ENCODE assay signal across 8 mouse cellular contexts in the genomic region with DNA sequence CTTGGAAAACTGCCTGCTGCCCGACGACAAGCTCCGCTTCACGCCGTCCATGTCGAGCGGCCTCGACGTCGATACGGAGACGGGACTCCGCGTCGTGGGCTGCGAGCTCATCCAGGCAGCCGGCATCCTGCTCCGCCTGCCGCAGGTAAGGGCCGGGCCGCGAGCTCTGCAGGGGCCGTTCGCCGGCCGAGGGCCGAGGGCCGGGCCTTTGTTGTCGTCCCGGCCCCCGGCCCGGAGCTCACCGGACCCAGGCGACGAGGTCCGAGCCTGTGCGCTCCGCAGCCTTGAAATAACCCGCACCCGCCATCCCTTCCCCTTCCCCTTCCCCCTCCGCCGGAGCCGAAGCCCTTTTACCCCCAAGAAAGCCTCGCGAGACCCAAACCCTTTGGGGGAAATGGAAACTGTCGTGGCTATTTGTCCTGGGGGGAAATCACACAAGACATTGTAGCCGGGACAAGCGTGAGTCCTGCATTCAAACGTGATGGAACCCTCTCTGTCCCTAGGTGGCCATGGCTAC. TPM values are rescaled to one million over a fixed set of nuclear protein-coding genes. Genes with fewer than 3 reads are reported as not detected.
A peak's percentile ranks its signal among the peaks of the same experiment; 100 is the strongest.
DNase-seq lines count a peak whose midpoint lies in the region; ATAC-seq lines count a peak whose summit lies in the region.

No protein-coding gene starts in this region.

- under 1% methylated on average over 44 of the region's 49 CpGs for WGBS in kidney, embryonic 14.5 days
- under 1% methylated on average over 35 of the region's 49 CpGs for WGBS in forebrain, embryonic 12.5 days
- 0% methylated on average over 49 of the region's 49 CpGs for WGBS in kidney, embryonic 16.5 days

- peak; percentile 38 for ATAC-seq in kidney, embryonic 14.5 days (ENCODE audit: low FRiP score, low TSS enrichment)
- peak; percentile 54 for ATAC-seq in forebrain, embryonic 12.5 days (ENCODE audit: low FRiP score)
- ATAC-seq in kidney, embryonic 16.5 days (ENCODE audit: low FRiP score, low TSS enrichment): peak; percentile 41
- peak; percentile 25 for ATAC-seq in megakaryocyte progenitor cell, adult 5-6 weeks (replicated peaks; ENCODE audit: poor library complexity)

- H3K4me1 ChIP-seq in kidney, embryonic 14.5 days (ENCODE audit: control insufficient read depth, insufficient read depth, low read length): peaks cover 10% of the 10 kb centered on the region
- H3K4me1 ChIP-seq in forebrain, embryonic 12.5 days: peaks cover 21% of the 10 kb centered on the region
- H3K4me1 ChIP-seq in kidney, embryonic 16.5 days (ENCODE audit: insufficient read depth, low read length): peaks cover 18% of the 10 kb centered on the region

- no peaks in the 10 kb centered on the region for H3K9me3 ChIP-seq in kidney, embryonic 14.5 days (ENCODE audit: control insufficient read depth, low read length)
- H3K9me3 ChIP-seq in forebrain, embryonic 12.5 days: no peaks in the 10 kb centered on the region
- H3K9me3 ChIP-seq in kidney, embryonic 16.5 days (ENCODE audit: low read length): no peaks in the 10 kb centered on the region

- H3K27me3 ChIP-seq in kidney, embryonic 14.5 days (ENCODE audit: control insufficient read depth, insufficient read depth, low read length): no peaks in the 10 kb centered on the region
- H3K27me3 ChIP-seq in forebrain, embryonic 12.5 days: no peaks in the 10 kb centered on the region
- H3K27me3 ChIP-seq in kidney, embryonic 16.5 days (ENCODE audit: insufficient read depth, low read length): no peaks in the 10 kb centered on the region

- no peak for DNase-seq in kidney, adult 8-10 months
- DNase-seq in T-cell, adult 2 months (ENCODE audit: low spot score): peak; percentile 33
- DNase-seq in thymus, postnatal 0 days (ENCODE audit: low spot score): peak; percentile 60
- no peak for DNase-seq in layer of hippocampus, adult 8-10 months (ENCODE audit: low spot score in 2 of 2)

- peak overlapping the region; percentile 100 for H3K9ac ChIP-seq in kidney, embryonic 14.5 days (ENCODE audit: low read depth, low read length)
- peak overlapping the region; percentile 99 for H3K9ac ChIP-seq in forebrain, embryonic 12.5 days
- peak overlapping the region; percentile 99 for H3K9ac ChIP-seq in kidney, embryonic 16.5 days (replicated peaks; ENCODE audit: low read length)

- H3K36me3 ChIP-seq in kidney, embryonic 14.5 days (ENCODE audit: control insufficient read depth, insufficient read depth, low read length): peaks cover 73% of the 10 kb centered on the region
- peaks cover 72% of the 10 kb centered on the region for H3K36me3 ChIP-seq in forebrain, embryonic 12.5 days (replicated peaks)
- peaks cover 67% of the 10 kb centered on the region for H3K36me3 ChIP-seq in kidney, embryonic 16.5 days (ENCODE audit: insufficient read depth, low read length)

- H3K4me3 ChIP-seq in kidney, embryonic 14.5 days (ENCODE audit: low read length): peak overlapping the region; percentile 100
- peak overlapping the region; percentile 100 for H3K4me3 ChIP-seq in forebrain, embryonic 12.5 days (replicated peaks)
- H3K4me3 ChIP-seq in kidney, embryonic 16.5 days (ENCODE audit: low read length): peak overlapping the region; percentile 89

- peak overlapping the region; percentile 91 for H3K27ac ChIP-seq in kidney, embryonic 14.5 days (ENCODE audit: low read depth, low read length)
- H3K27ac ChIP-seq in forebrain, embryonic 12.5 days: peak overlapping the region; percentile 89
- peak overlapping the region; percentile 87 for H3K27ac ChIP-seq in kidney, embryonic 16.5 days (ENCODE audit: low read length)

- peak overlapping the region; percentile 92 for H3K4me2 ChIP-seq in kidney, embryonic 14.5 days (replicated peaks; ENCODE audit: low read depth, low read length)
- peak overlapping the region; percentile 82 for H3K4me2 ChIP-seq in forebrain, embryonic 12.5 days
- peak overlapping the region; percentile 78 for H3K4me2 ChIP-seq in kidney, embryonic 16.5 days (replicated peaks; ENCODE audit: low read depth, low read length)

RNA-seq across cellular contexts. Expression of a gene that starts 0.4 kb away (rescaled TPM):
- polyA plus RNA-seq in kidney, embryonic 14.5 days (2014; fragmentation: Nextera tagmentation; extraction: Ambion mirVana): 115 and 174 TPM in 2 replicates
- 195 and 202 TPM in 2 replicates for polyA plus RNA-seq in forebrain, embryonic 12.5 days (2016; fragmentation: Nextera tagmentation; extraction: Ambion mirVana)
- polyA plus RNA-seq in kidney, embryonic 16.5 days (2015; fragmentation: Nextera tagmentation; extraction: Ambion mirVana): 168 and 179 TPM in 2 replicates
- 54.0 and 63.6 TPM in 2 replicates for total RNA-seq in megakaryocyte progenitor cell, adult 5-6 weeks (2015)
- 80.8 and 88.0 TPM in 2 replicates for total RNA-seq in megakaryocyte progenitor cell, adult 5-6 weeks (2017)
- polyA plus RNA-seq in thymus, postnatal 0 days (2015; fragmentation: Nextera tagmentation; extraction: Ambion mirVana): 139 and 162 TPM in 2 replicates
- total RNA-seq in layer of hippocampus, adult 8-10 months (2022): 100 to 1,000 TPM in 1 of 4 experiments, 10 to 100 TPM in 3; 69.6 to 104 (median 79.7) TPM

RNA-seq across cellular contexts. Expression of a gene that starts 10.0 kb away (rescaled TPM):
- polyA plus RNA-seq in kidney, embryonic 14.5 days (2014; fragmentation: Nextera tagmentation; extraction: Ambion mirVana): 226 and 291 TPM in 2 replicates
- 209 and 210 TPM in 2 replicates for polyA plus RNA-seq in forebrain, embryonic 12.5 days (2016; fragmentation: Nextera tagmentation; extraction: Ambion mirVana)
- polyA plus RNA-seq in kidney, embryonic 16.5 days (2015; fragmentation: Nextera tagmentation; extraction: Ambion mirVana): 205 and 209 TPM in 2 replicates
- 203 and 210 TPM in 2 replicates for total RNA-seq in megakaryocyte progenitor cell, adult 5-6 weeks (2015)
- total RNA-seq in megakaryocyte progenitor cell, adult 5-6 weeks (2017): 70.0 and 102 TPM in 2 replicates
- polyA plus RNA-seq in thymus, postnatal 0 days (2015; fragmentation: Nextera tagmentation; extraction: Ambion mirVana): 283 and 286 TPM in 2 replicates
- total RNA-seq in layer of hippocampus, adult 8-10 months (2022): 10 to 100 TPM; 74.2 to 85.2 (median 78.2) TPM

RNA-seq across cellular contexts. Expression of a gene that starts 18.3 kb away (rescaled TPM):
- polyA plus RNA-seq in kidney, embryonic 14.5 days (2014; fragmentation: Nextera tagmentation; extraction: Ambion mirVana): 134 and 155 TPM in 2 replicates
- polyA plus RNA-seq in forebrain, embryonic 12.5 days (2016; fragmentation: Nextera tagmentation; extraction: Ambion mirVana): 131 and 132 TPM in 2 replicates
- 143 and 157 TPM in 2 replicates for polyA plus RNA-seq in kidney, embryonic 16.5 days (2015; fragmentation: Nextera tagmentation; extraction: Ambion mirVana)
- total RNA-seq in megakaryocyte progenitor cell, adult 5-6 weeks (2015): 107 and 111 TPM in 2 replicates
- 128 and 137 TPM in 2 replicates for total RNA-seq in megakaryocyte progenitor cell, adult 5-6 weeks (2017)
- 187 and 198 TPM in 2 replicates for polyA plus RNA-seq in thymus, postnatal 0 days (2015; fragmentation: Nextera tagmentation; extraction: Ambion mirVana)
- total RNA-seq in layer of hippocampus, adult 8-10 months (2022): 100 to 1,000 TPM in 1 of 4 experiments, 10 to 100 TPM in 3; 95.2 to 103 (median 97.9) TPM

RNA-seq across cellular contexts. Expression of a gene that starts 22.5 kb away (rescaled TPM):
- 0.40 and 0.43 TPM in 2 replicates for polyA plus RNA-seq in kidney, embryonic 14.5 days (2014; fragmentation: Nextera tagmentation; extraction: Ambion mirVana)
- not detected in 2 replicates for polyA plus RNA-seq in forebrain, embryonic 12.5 days (2016; fragmentation: Nextera tagmentation; extraction: Ambion mirVana)
- 0.32 and 0.41 TPM in 2 replicates for polyA plus RNA-seq in kidney, embryonic 16.5 days (2015; fragmentation: Nextera tagmentation; extraction: Ambion mirVana)
- total RNA-seq in megakaryocyte progenitor cell, adult 5-6 weeks (2015): not detected in 2 replicates
- not detected in 2 replicates for total RNA-seq in megakaryocyte progenitor cell, adult 5-6 weeks (2017)
- 0.23 and 0.42 TPM in 2 replicates for polyA plus RNA-seq in thymus, postnatal 0 days (2015; fragmentation: Nextera tagmentation; extraction: Ambion mirVana)
- total RNA-seq in layer of hippocampus, adult 8-10 months (2022): not detected

RNA-seq across cellular contexts. Expression of a gene that starts 26.8 kb away (rescaled TPM):
- polyA plus RNA-seq in kidney, embryonic 14.5 days (2014; fragmentation: Nextera tagmentation; extraction: Ambion mirVana): 72.1 and 75.1 TPM in 2 replicates
- 22.9 and 24.3 TPM in 2 replicates for polyA plus RNA-seq in forebrain, embryonic 12.5 days (2016; fragmentation: Nextera tagmentation; extraction: Ambion mirVana)
- polyA plus RNA-seq in kidney, embryonic 16.5 days (2015; fragmentation: Nextera tagmentation; extraction: Ambion mirVana): 119 and 125 TPM in 2 replicates
- total RNA-seq in megakaryocyte progenitor cell, adult 5-6 weeks (2015): not detected in 2 replicates
- total RNA-seq in megakaryocyte progenitor cell, adult 5-6 weeks (2017): not detected in 2 replicates
- 15.1 and 18.1 TPM in 2 replicates for polyA plus RNA-seq in thymus, postnatal 0 days (2015; fragmentation: Nextera tagmentation; extraction: Ambion mirVana)
- 10 to 100 TPM in 2 of 4 experiments, 1 to 10 TPM in 2; 7.4 to 10.9 (median 9.6) TPM for total RNA-seq in layer of hippocampus, adult 8-10 months (2022)

Comparison
In these comparisons a context has a peak if more than half of its experiments do, and no peak if none do; other contexts are left out.
1. DNase-seq: peak in T-cell, adult 2 months (single experiment) and thymus, postnatal 0 days (single experiment); none in kidney, adult 8-10 months (0 of 2) and layer of hippocampus, adult 8-10 months (0 of 2).
2. Peak in every context shown above with its lines, with median percentiles within 50 percentile points of each other: ATAC-seq, H3K27ac ChIP-seq, H3K4me2 ChIP-seq, H3K4me3 ChIP-seq and H3K9ac ChIP-seq.